Mouse (Mus musculus): ENCODE measurements around the gene Llgl2. TPM values are rescaled to one million over a fixed set of nuclear protein-coding genes. Genes with fewer than 3 reads are reported as not detected.

Gene Llgl2
- polyA plus RNA-seq, 1 experiment from 2014 or later = 21.5 TPM

DNA sequence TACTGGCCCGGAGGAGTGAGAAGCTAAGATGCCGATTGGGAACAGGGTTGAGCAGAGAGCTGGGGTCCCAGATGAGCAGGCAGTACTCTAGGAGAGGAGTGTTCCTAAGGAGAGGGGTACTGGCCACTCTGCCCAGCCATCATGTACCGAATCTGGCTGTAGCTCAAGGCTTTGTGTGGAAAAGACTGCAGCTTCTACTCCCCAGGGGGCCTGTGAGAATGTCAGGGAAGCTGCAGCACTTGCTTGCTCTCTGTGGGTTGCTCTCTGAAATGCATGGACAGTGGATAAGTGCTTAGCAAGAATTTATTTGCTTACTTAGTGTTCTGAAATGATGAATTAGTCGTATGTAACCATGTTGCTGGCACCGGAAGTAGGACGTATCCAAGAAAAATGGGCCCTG lies 37.4 kb upstream of the Llgl2 start:
- no peaks in the 10 kb centered on the region for H3K4me1 ChIP-seq (ENCODE audit: control insufficient read depth, insufficient read depth, low read length)
- no peak overlapping the region for H3K4me3 ChIP-seq (ENCODE audit: low read depth, low read length)
- peaks cover 24% of the 10 kb centered on the region; the same call in 1 of the 2 replicates for H3K36me3 ChIP-seq (ENCODE audit: control insufficient read depth, insufficient read depth, low read length)
- H3K27ac ChIP-seq (ENCODE audit: low read depth, low read length) = no peak overlapping the region
- H3K27me3 ChIP-seq (ENCODE audit: control insufficient read depth, insufficient read depth, low read length) = no peaks in the 10 kb centered on the region
- ATAC-seq (replicated peaks; ENCODE audit: insufficient number of reproducible peaks, low FRiP score, low TSS enrichment) = no peak
- no peak overlapping the region for H3K4me2 ChIP-seq
- no peak overlapping the region for H3K9ac ChIP-seq (ENCODE audit: low read depth, low read length)
- WGBS (ENCODE audit: insufficient replicate concordance) = 77% methylated on average over 6 of the region's 6 CpGs
- no peaks in the 10 kb centered on the region for H3K9me3 ChIP-seq (replicated peaks; ENCODE audit: control insufficient read depth, low read length)

DNA sequence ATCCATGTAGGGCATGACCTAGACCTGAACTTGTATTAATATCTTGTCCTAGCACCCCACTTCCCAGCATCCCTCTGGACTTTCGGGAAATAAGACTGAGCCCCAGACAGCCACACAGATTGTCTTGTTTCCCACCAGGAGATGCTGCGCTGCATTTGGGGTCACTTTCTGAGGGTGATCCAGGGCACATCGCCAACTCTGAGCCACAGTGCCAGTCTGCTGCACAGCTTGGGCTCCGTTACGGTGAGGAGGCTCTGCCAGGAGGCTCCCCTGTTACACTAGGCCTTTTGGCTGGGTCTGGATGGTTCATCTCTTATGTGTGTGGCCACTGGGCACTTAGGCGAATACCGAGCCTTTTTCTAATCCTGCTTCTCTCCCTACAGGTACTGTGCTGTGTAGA lies 34.1 kb upstream of the Llgl2 start:
- no peak overlapping the region for H3K27ac ChIP-seq (ENCODE audit: low read depth, low read length)
- no peak overlapping the region for H3K4me3 ChIP-seq (ENCODE audit: low read depth, low read length)
- no peaks in the 10 kb centered on the region for H3K4me1 ChIP-seq (ENCODE audit: control insufficient read depth, insufficient read depth, low read length)
- no peaks in the 10 kb centered on the region for H3K27me3 ChIP-seq (ENCODE audit: control insufficient read depth, insufficient read depth, low read length)
- no peaks in the 10 kb centered on the region for H3K9me3 ChIP-seq (replicated peaks; ENCODE audit: control insufficient read depth, low read length)
- 93% methylated on average over 7 of the region's 7 CpGs for WGBS (ENCODE audit: insufficient replicate concordance)
- H3K4me2 ChIP-seq = no peak overlapping the region
- ATAC-seq (replicated peaks; ENCODE audit: insufficient number of reproducible peaks, low FRiP score, low TSS enrichment) = no peak
- no peak overlapping the region for H3K9ac ChIP-seq (ENCODE audit: low read depth, low read length)
- peaks cover 46% of the 10 kb centered on the region for H3K36me3 ChIP-seq (ENCODE audit: control insufficient read depth, insufficient read depth, low read length)

DNA sequence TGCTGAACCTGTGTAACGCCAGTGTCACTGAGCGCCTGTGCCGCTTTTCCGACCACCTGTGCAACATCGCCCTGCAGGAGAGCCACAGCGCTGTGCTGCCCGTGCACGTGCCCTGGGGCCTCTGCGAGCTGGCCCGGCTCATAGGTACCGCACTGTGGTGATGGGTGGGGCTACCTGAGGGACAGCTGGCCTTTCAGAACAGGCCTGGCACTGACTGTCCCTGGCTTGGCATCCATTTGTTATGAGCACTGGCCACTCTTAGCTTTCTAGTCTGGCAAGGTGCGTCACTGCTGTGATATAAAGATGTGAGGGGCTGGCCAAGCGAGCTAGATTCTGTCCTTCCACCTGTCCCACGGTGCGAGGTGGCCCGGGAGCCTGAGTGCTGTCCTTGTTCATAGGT lies 31.9 kb upstream of the Llgl2 start:
- Histone ChIP-seq H3K4me2 (no peak overlapping the region), H3K9ac (ENCODE audit: low read depth, low read length) (no peak overlapping the region), H3K27me3 (ENCODE audit: control insufficient read depth, insufficient read depth, low read length) (no peaks in the 10 kb centered on the region), H3K36me3 (ENCODE audit: control insufficient read depth, insufficient read depth, low read length) (peaks cover 60% of the 10 kb centered on the region), H3K4me3 (ENCODE audit: low read depth, low read length) (no peak overlapping the region), H3K4me1 (ENCODE audit: control insufficient read depth, insufficient read depth, low read length) (no peaks in the 10 kb centered on the region), H3K27ac (ENCODE audit: low read depth, low read length) (no peak overlapping the region), H3K9me3 (replicated peaks; ENCODE audit: control insufficient read depth, low read length) (no peaks in the 10 kb centered on the region)
- no peak for ATAC-seq (replicated peaks; ENCODE audit: insufficient number of reproducible peaks, low FRiP score, low TSS enrichment)
- 92% methylated on average over 16 of the region's 16 CpGs for WGBS (ENCODE audit: insufficient replicate concordance)

DNA sequence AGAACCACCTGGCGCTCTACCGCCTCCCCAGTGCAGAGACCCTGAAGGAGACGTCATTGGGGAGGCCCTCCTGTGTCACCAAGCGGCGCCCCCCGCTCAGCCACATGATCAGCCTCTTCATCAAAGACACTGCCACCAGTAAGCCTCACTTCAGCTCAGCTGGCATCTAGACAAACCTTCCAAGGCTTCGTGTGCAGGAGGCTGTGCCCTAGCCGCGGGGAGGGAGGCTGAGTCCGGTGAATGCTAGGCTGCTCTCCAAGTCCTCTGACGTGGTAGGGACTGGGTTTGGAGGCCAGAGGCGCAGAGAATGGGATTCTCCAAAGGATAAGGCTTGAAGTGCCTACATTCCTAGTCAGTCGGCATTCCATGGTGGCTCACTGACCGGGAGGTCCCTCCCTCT lies 31.5 kb upstream of the Llgl2 start:
- no peak overlapping the region for H3K4me3 ChIP-seq (ENCODE audit: low read depth, low read length)
- no peak overlapping the region for H3K4me2 ChIP-seq
- H3K27ac ChIP-seq (ENCODE audit: low read depth, low read length) = no peak overlapping the region
- H3K9me3 ChIP-seq (replicated peaks; ENCODE audit: control insufficient read depth, low read length) = no peaks in the 10 kb centered on the region
- no peak for ATAC-seq (replicated peaks; ENCODE audit: insufficient number of reproducible peaks, low FRiP score, low TSS enrichment)
- no peaks in the 10 kb centered on the region for H3K27me3 ChIP-seq (ENCODE audit: control insufficient read depth, insufficient read depth, low read length)
- no peaks in the 10 kb centered on the region for H3K4me1 ChIP-seq (ENCODE audit: control insufficient read depth, insufficient read depth, low read length)
- 82% methylated on average over 14 of the region's 14 CpGs for WGBS (ENCODE audit: insufficient replicate concordance)
- peaks cover 56% of the 10 kb centered on the region for H3K36me3 ChIP-seq (ENCODE audit: control insufficient read depth, insufficient read depth, low read length)
- H3K9ac ChIP-seq (ENCODE audit: low read depth, low read length) = no peak overlapping the region

DNA sequence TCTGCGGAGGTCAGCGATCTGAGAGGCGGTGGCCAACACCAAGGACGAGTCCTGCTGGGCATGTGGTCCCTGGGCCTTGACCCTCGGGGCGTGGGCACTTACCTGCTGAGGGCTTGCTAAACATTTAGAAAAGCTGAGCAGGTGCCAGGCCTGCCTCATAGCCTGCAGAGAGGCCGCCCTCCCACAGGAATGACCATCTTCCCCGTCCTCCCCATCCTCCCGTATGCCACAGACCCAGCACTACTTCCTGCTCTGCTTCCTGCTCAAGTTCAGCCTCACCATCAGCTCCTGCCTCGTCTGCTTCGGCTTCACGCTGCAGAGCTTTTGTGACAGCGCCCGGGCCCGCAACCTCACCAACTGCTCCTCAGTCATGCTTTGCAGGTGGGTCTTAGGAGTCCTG lies 27.0 kb upstream of the Llgl2 start:
- no peak for ATAC-seq (replicated peaks; ENCODE audit: insufficient number of reproducible peaks, low FRiP score, low TSS enrichment)
- Histone ChIP-seq H3K4me1 (ENCODE audit: control insufficient read depth, insufficient read depth, low read length) (0 out of 2 replicates have a peak, but pooled peaks cover 3% of the 10 kb centered on the region), H3K27me3 (ENCODE audit: control insufficient read depth, insufficient read depth, low read length) (no peaks in the 10 kb centered on the region), H3K27ac (ENCODE audit: low read depth, low read length) (no peak overlapping the region), H3K4me2 (no peak overlapping the region), H3K9me3 (replicated peaks; ENCODE audit: control insufficient read depth, low read length) (no peaks in the 10 kb centered on the region), H3K36me3 (ENCODE audit: control insufficient read depth, insufficient read depth, low read length) (peaks cover 62% of the 10 kb centered on the region), H3K9ac (ENCODE audit: low read depth, low read length) (no peak overlapping the region), H3K4me3 (ENCODE audit: low read depth, low read length) (no peak overlapping the region)
- 72% methylated on average over 15 of the region's 15 CpGs for WGBS (ENCODE audit: insufficient replicate concordance)

DNA sequence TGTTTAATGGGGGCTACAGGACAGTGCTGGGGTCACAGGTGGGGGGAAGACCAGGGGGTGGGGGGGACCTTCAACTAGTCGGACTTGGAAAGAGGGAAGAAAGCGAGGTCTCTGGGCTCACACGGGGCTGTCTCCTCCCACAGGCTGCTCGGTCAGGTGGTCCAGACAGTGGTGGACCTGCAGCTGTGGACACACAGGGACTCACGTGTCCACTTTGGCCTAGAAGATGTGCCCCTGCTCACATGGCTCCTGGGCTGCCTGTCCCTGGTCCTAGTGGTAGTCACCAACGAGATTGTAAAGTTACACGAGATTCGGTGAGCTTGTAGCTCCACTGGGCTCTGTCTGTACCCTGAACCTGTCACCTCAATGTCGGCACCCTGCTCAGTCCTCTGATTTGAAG lies 26.2 kb upstream of the Llgl2 start:
- WGBS (ENCODE audit: insufficient replicate concordance) = 76% methylated on average over 9 of the region's 9 CpGs
- H3K27ac ChIP-seq (ENCODE audit: low read depth, low read length) = no peak overlapping the region
- H3K4me1 ChIP-seq (ENCODE audit: control insufficient read depth, insufficient read depth, low read length) = 0 out of 2 replicates have a peak, but pooled peaks cover 3% of the 10 kb centered on the region
- peaks cover 62% of the 10 kb centered on the region for H3K36me3 ChIP-seq (ENCODE audit: control insufficient read depth, insufficient read depth, low read length)
- H3K9ac ChIP-seq (ENCODE audit: low read depth, low read length) = no peak overlapping the region
- H3K27me3 ChIP-seq (ENCODE audit: control insufficient read depth, insufficient read depth, low read length) = no peaks in the 10 kb centered on the region
- no peaks in the 10 kb centered on the region for H3K9me3 ChIP-seq (replicated peaks; ENCODE audit: control insufficient read depth, low read length)
- no peak overlapping the region for H3K4me3 ChIP-seq (ENCODE audit: low read depth, low read length)
- ATAC-seq (replicated peaks; ENCODE audit: insufficient number of reproducible peaks, low FRiP score, low TSS enrichment) = no peak
- no peak overlapping the region for H3K4me2 ChIP-seq

DNA sequence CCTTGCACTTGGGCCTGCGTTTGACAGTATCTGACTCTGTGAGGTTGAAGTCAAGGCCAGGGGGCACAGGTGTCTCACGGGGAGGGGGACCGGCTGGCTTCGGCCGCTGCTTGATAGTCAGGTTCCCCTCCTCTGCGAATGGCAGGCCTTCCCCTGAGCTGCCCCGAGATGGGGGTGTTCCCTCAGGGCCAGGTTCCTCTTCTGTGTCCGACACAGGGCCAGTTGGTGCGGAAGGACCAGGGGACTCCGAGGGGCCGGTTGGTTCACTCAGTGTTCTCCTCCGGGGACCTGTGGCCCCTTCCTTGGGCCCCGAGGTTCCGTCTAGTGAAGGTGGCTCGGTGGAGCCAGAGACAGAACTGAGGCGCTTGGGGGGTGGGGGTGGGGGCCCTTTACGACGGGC lies 22.9 kb upstream of the Llgl2 start:
- 87% methylated on average over 18 of the region's 18 CpGs for WGBS (ENCODE audit: insufficient replicate concordance)
- Histone ChIP-seq H3K27me3 (ENCODE audit: control insufficient read depth, insufficient read depth, low read length) (no peaks in the 10 kb centered on the region), H3K9me3 (replicated peaks; ENCODE audit: control insufficient read depth, low read length) (no peaks in the 10 kb centered on the region), H3K36me3 (ENCODE audit: control insufficient read depth, insufficient read depth, low read length) (peaks cover 53% of the 10 kb centered on the region), H3K27ac (ENCODE audit: low read depth, low read length) (no peak overlapping the region), H3K4me3 (ENCODE audit: low read depth, low read length) (no peak overlapping the region), H3K4me1 (ENCODE audit: control insufficient read depth, insufficient read depth, low read length) (0 out of 2 replicates have a peak, but pooled peaks cover 3% of the 10 kb centered on the region), H3K4me2 (no peak overlapping the region), H3K9ac (ENCODE audit: low read depth, low read length) (no peak overlapping the region)
- no peak for ATAC-seq (replicated peaks; ENCODE audit: insufficient number of reproducible peaks, low FRiP score, low TSS enrichment)

DNA sequence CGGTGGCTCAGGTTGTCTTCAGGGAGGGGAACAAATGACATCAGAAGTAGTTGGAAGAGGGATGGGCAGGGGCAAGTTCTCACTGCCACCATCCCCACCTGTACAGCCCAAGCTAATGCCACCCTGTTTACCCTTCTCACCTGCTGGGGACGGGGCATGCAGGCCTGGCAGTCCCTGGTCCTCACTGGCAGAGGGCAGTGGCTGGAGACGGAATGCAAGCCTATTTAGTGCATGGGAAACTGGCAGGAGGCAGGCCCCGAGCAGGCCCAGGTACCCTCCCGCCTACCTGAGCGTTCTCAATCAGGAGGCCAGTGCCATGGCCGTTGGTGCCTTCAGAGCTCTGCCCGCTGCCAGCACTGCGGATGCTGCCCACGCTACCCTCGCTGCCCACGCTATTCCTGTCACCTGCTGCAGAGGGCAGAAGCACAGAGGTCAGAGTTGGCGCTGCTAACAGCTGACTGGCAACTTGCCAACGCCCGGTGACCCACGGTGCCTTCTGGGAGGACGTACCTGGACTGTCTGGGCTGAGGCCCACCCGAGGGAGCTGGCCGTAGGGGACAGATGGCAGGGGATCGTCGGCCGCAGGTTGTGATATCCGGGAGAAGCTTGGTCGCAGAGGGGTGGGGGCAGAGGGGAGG lies 20.7 kb upstream of the Llgl2 start:
- no peak overlapping the region for H3K9ac ChIP-seq (ENCODE audit: low read depth, low read length)
- H3K4me1 ChIP-seq (ENCODE audit: control insufficient read depth, insufficient read depth, low read length) = peaks cover 10% of the 10 kb centered on the region
- H3K27ac ChIP-seq (ENCODE audit: low read depth, low read length) = no peak overlapping the region
- no peaks in the 10 kb centered on the region for H3K27me3 ChIP-seq (ENCODE audit: control insufficient read depth, insufficient read depth, low read length)
- ATAC-seq (replicated peaks; ENCODE audit: insufficient number of reproducible peaks, low FRiP score, low TSS enrichment) = no peak
- H3K4me2 ChIP-seq = no peak overlapping the region
- H3K4me3 ChIP-seq (ENCODE audit: low read depth, low read length) = no peak overlapping the region
- no peaks in the 10 kb centered on the region for H3K9me3 ChIP-seq (replicated peaks; ENCODE audit: control insufficient read depth, low read length)
- H3K36me3 ChIP-seq (ENCODE audit: control insufficient read depth, insufficient read depth, low read length) = peaks cover 58% of the 10 kb centered on the region
- 89% methylated on average over 24 of the region's 24 CpGs for WGBS (ENCODE audit: insufficient replicate concordance)

DNA sequence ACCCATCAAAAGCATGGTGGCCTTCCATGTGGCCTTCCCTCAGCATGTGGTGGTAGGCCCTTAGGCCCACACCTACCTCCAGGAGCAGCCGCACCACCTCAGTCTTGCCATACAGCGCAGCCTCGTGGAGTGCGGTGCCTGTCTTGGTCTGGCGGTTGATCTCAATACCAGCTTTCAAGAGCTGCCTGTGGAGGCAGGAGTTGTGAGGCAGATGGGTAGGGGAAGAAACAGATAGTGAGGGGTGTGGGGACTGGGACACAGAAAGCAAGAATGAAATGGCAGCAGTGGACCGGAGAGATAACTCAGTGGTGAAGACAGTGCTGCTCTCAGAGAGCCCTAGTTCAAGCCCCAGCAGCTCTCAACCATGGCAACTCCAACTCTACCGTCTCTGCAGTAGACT lies 18.8 kb upstream of the Llgl2 start:
- peak; percentile 36; the same call in 1 of the 2 replicates for ATAC-seq (replicated peaks; ENCODE audit: insufficient number of reproducible peaks, low FRiP score, low TSS enrichment)
- Histone ChIP-seq H3K4me1 (ENCODE audit: control insufficient read depth, insufficient read depth, low read length) (peaks cover 25% of the 10 kb centered on the region), H3K27me3 (ENCODE audit: control insufficient read depth, insufficient read depth, low read length) (no peaks in the 10 kb centered on the region), H3K9ac (ENCODE audit: low read depth, low read length) (no peak overlapping the region), H3K36me3 (ENCODE audit: control insufficient read depth, insufficient read depth, low read length) (peaks cover 46% of the 10 kb centered on the region), H3K4me3 (ENCODE audit: low read depth, low read length) (no peak overlapping the region), H3K27ac (ENCODE audit: low read depth, low read length) (peak overlapping the region; percentile 51), H3K4me2 (peak overlapping the region; percentile 22; the same call in 1 of the 2 replicates), H3K9me3 (replicated peaks; ENCODE audit: control insufficient read depth, low read length) (no peaks in the 10 kb centered on the region)
- WGBS (ENCODE audit: insufficient replicate concordance) = 79% methylated on average over 7 of the region's 7 CpGs

Measured in heart, embryonic 11.5 days (tissue).